Mouse (Mus musculus): Measurements from ENCODE around the gene Gdf2. TPM values are rescaled to one million over a fixed set of nuclear protein-coding genes. Genes with fewer than 3 reads are reported as not detected.

The Gdf2 gene
- total and polyA plus RNA-seq, 2 experiments, result 5.4 to 13.1 TPM

DNA sequence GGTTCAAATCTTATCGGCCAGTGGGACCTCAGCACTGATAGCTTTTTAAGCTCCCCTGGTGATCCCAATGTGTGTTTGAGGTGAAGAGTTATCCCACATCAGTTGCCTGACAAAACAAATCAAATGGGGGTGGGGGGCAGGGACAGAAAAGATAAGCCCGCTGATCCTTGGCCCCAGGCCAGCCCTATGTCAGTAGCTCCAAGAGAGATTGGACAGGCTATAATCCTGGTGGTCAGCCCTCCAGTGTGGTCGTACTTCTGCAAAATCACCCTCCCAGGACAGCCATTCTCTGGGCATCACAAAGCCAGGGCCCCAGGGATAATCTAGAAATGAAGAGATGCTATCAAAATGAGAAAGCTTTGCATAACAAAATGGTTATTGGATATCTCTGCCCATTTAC, 18.0 kb downstream of the Gdf2 start:
- no peaks in the 10 kb centered on the region for H3K27me3 ChIP-seq (ENCODE audit: control insufficient read depth, insufficient read depth, low read length)
- no peak overlapping the region for H3K9ac ChIP-seq (ENCODE audit: low read depth, low read length)
- H3K79me2 ChIP-seq (ENCODE audit: control insufficient read depth, insufficient read depth, low read length), result no peaks in the 10 kb centered on the region
- H3K4me1 ChIP-seq (ENCODE audit: control insufficient read depth, insufficient read depth, low read length), result no peaks in the 10 kb centered on the region
- no peak overlapping the region for H3K4me3 ChIP-seq (ENCODE audit: insufficient read depth, low read depth, low read length)
- no peak for DNase-seq (ENCODE audit: extremely low read depth, low read depth, low spot score)
- H3K36me3 ChIP-seq (ENCODE audit: control insufficient read depth, insufficient read depth, low read length), result no peaks in the 10 kb centered on the region
- no peak overlapping the region for H3K27ac ChIP-seq (replicated peaks; ENCODE audit: insufficient read depth, low read depth, low read length)
- no peak for TF ChIP-seq CTCF (IDR thresholded peaks at IDR 0.05; ENCODE audit: low read depth, low read length)
- WGBS, result 13% methylated on average over 3 of the region's 3 CpGs

DNA sequence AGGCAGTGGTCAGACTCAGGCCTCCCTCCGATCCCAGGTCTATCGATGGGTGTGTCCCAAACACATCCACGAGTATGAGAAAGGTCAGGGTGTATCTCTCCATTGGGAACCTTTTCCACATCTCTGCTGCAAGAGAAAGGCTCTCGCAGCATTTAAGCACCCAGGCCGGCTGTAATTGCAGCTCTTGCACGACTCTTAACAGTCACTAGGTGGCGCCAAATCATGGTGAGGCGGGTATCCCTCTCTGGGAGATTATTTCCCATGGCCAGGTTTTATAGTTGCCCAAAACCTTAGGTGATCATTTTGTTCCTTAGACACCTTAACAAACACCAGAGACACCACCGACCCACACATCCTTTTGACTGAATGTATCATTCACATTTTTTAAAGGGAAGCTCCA, 18.5 kb downstream of the Gdf2 start:
- no peaks in the 10 kb centered on the region for H3K36me3 ChIP-seq (ENCODE audit: control insufficient read depth, insufficient read depth, low read length)
- DNase-seq (ENCODE audit: extremely low read depth, low read depth, low spot score), result no peak
- H3K4me3 ChIP-seq (ENCODE audit: insufficient read depth, low read depth, low read length), result no peak overlapping the region
- no peaks in the 10 kb centered on the region for H3K4me1 ChIP-seq (ENCODE audit: control insufficient read depth, insufficient read depth, low read length)
- H3K27ac ChIP-seq (replicated peaks; ENCODE audit: insufficient read depth, low read depth, low read length), result no peak overlapping the region
- H3K27me3 ChIP-seq (ENCODE audit: control insufficient read depth, insufficient read depth, low read length), result no peaks in the 10 kb centered on the region
- H3K9ac ChIP-seq (ENCODE audit: low read depth, low read length), result no peak overlapping the region
- TF ChIP-seq CTCF (IDR thresholded peaks at IDR 0.05; ENCODE audit: low read depth, low read length) (peak; percentile 75), POLR2A (IDR thresholded peaks at IDR 0.05; ENCODE audit: extremely low read depth, insufficient read depth, low read length) (no peak)
- WGBS, result 3% methylated on average over 9 of the region's 9 CpGs
- H3K79me2 ChIP-seq (ENCODE audit: control insufficient read depth, insufficient read depth, low read length), result no peaks in the 10 kb centered on the region

- DNase-seq (ENCODE audit: extremely low read depth, low read depth, low spot score), result no peak
- WGBS, result 61% methylated on average over 7 of the region's 7 CpGs
- Histone ChIP-seq H3K4me3 (ENCODE audit: insufficient read depth, low read depth, low read length) (no peak overlapping the region), H3K79me2 (ENCODE audit: control insufficient read depth, insufficient read depth, low read length) (no peaks in the 10 kb centered on the region), H3K4me1 (ENCODE audit: control insufficient read depth, insufficient read depth, low read length) (no peaks in the 10 kb centered on the region), H3K27ac (replicated peaks; ENCODE audit: insufficient read depth, low read depth, low read length) (no peak overlapping the region), H3K36me3 (ENCODE audit: control insufficient read depth, insufficient read depth, low read length) (no peaks in the 10 kb centered on the region), H3K27me3 (ENCODE audit: control insufficient read depth, insufficient read depth, low read length) (no peaks in the 10 kb centered on the region), H3K9ac (ENCODE audit: low read depth, low read length) (no peak overlapping the region)
- no peak for TF ChIP-seq CTCF (IDR thresholded peaks at IDR 0.05; ENCODE audit: low read depth, low read length)
- no peak for TF ChIP-seq POLR2A (IDR thresholded peaks at IDR 0.05; ENCODE audit: extremely low read depth, insufficient read depth, low read length)
These were observed 24.8 kb downstream of the Gdf2 start for GRCm38 (mm10) chr14:33965675-33966074.

DNA sequence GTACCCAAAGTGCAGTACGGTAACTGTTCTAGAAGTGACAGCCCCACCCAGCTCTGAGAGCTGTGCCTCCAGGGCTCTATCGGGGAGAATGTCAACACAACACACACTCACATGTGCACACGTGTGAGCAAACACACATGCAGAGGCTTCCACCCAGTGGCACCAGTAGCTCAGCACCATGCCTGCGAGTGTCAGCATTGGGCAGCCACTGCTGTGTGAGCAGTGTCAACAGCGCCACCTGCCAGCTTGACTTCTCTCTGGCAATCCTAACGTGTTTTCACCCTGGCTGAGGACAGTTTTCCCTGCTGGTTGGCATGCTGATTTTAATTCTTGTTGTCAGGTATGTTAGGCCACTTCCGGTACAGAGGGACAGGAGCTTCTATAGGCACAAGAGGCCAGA, 31.8 kb downstream of the Gdf2 start:
- Histone ChIP-seq H3K4me1 (ENCODE audit: control insufficient read depth, insufficient read depth, low read length) (no peaks in the 10 kb centered on the region), H3K4me3 (ENCODE audit: insufficient read depth, low read depth, low read length) (no peak overlapping the region), H3K27ac (replicated peaks; ENCODE audit: insufficient read depth, low read depth, low read length) (no peak overlapping the region), H3K36me3 (ENCODE audit: control insufficient read depth, insufficient read depth, low read length) (no peaks in the 10 kb centered on the region), H3K27me3 (ENCODE audit: control insufficient read depth, insufficient read depth, low read length) (no peaks in the 10 kb centered on the region), H3K9ac (ENCODE audit: low read depth, low read length) (no peak overlapping the region), H3K79me2 (ENCODE audit: control insufficient read depth, insufficient read depth, low read length) (no peaks in the 10 kb centered on the region)
- no peak for DNase-seq (ENCODE audit: extremely low read depth, low read depth, low spot score)
- WGBS, result 46% methylated on average over 7 of the region's 7 CpGs
- TF ChIP-seq POLR2A (IDR thresholded peaks at IDR 0.05; ENCODE audit: extremely low read depth, insufficient read depth, low read length) (no peak), CTCF (IDR thresholded peaks at IDR 0.05; ENCODE audit: low read depth, low read length) (peak; percentile 33)

DNA sequence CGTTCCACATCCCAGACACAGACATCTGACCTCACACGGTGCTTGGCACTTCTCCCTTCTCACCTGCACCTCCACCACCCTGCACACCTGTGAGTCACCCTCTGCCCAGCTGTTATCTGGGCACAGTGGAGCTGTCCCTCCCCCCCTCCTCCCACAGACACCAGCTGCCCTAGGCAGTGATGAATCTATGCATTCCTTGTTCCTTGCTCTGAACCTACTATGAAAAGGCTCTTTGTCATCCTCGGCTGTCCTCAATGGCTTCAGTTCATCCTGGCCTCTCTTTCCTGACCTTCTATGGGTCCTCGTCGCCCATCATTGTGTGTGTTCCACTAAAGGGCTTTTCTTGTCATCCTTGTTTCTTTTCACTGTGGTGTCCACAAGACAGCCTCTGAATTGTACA, 33.9 kb downstream of the Gdf2 start:
- no peak overlapping the region for H3K4me3 ChIP-seq (ENCODE audit: insufficient read depth, low read depth, low read length)
- H3K27me3 ChIP-seq (ENCODE audit: control insufficient read depth, insufficient read depth, low read length), result peaks cover 6% of the 10 kb centered on the region; the same call in 1 of the 2 replicates
- no peak overlapping the region for H3K27ac ChIP-seq (replicated peaks; ENCODE audit: insufficient read depth, low read depth, low read length)
- H3K4me1 ChIP-seq (ENCODE audit: control insufficient read depth, insufficient read depth, low read length), result no peaks in the 10 kb centered on the region
- H3K9ac ChIP-seq (ENCODE audit: low read depth, low read length), result no peak overlapping the region
- WGBS, result 72% methylated on average over 5 of the region's 5 CpGs
- TF ChIP-seq CTCF (IDR thresholded peaks at IDR 0.05; ENCODE audit: low read depth, low read length) (no peak), POLR2A (IDR thresholded peaks at IDR 0.05; ENCODE audit: extremely low read depth, insufficient read depth, low read length) (no peak)
- no peaks in the 10 kb centered on the region for H3K79me2 ChIP-seq (ENCODE audit: control insufficient read depth, insufficient read depth, low read length)
- DNase-seq (ENCODE audit: extremely low read depth, low read depth, low spot score), result no peak
- no peaks in the 10 kb centered on the region for H3K36me3 ChIP-seq (ENCODE audit: control insufficient read depth, insufficient read depth, low read length)

DNA sequence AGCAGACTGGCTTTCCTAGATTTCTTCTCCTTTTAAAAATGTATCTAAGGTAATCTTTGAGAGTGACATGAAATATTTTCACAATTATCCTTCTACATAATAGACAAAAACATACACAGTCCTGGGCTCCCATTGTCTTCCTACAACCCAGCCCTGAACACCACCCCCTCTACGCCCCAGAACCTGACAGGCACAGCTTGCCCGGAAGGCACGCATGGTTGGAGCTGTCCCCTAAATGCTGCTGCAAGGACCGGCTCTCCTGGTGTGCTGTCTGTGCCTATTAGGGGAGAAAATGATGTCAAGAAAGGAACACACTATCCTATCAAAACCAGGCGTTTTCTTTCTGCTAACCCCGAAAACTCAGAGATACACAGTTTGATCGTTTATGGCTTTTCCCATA, 36.9 kb downstream of the Gdf2 start:
- no peak for DNase-seq (ENCODE audit: extremely low read depth, low read depth, low spot score)
- Histone ChIP-seq H3K27ac (replicated peaks; ENCODE audit: insufficient read depth, low read depth, low read length) (no peak overlapping the region), H3K27me3 (ENCODE audit: control insufficient read depth, insufficient read depth, low read length) (peaks cover 6% of the 10 kb centered on the region; the same call in 1 of the 2 replicates)

More for the DNA sequence above, 36.9 kb downstream of the Gdf2 start:
- Histone ChIP-seq H3K4me3 (ENCODE audit: insufficient read depth, low read depth, low read length) (no peak overlapping the region), H3K79me2 (ENCODE audit: control insufficient read depth, insufficient read depth, low read length) (no peaks in the 10 kb centered on the region), H3K9ac (ENCODE audit: low read depth, low read length) (no peak overlapping the region), H3K4me1 (ENCODE audit: control insufficient read depth, insufficient read depth, low read length) (no peaks in the 10 kb centered on the region), H3K36me3 (ENCODE audit: control insufficient read depth, insufficient read depth, low read length) (no peaks in the 10 kb centered on the region)
- TF ChIP-seq POLR2A (IDR thresholded peaks at IDR 0.05; ENCODE audit: extremely low read depth, insufficient read depth, low read length) (no peak), CTCF (IDR thresholded peaks at IDR 0.05; ENCODE audit: low read depth, low read length) (no peak)
- 46% methylated on average over 7 of the region's 7 CpGs for WGBS

Measured in liver, adult 2 months (tissue).